Mouse (Mus musculus): ENCODE measurements at regions not wholly inside any gene's neighbourhood (a gene's known extent, or its start where the extent isn't known, plus 50 kb on each side); places are given as distances from the start of the nearest gene placed in this dataset.

DNA sequence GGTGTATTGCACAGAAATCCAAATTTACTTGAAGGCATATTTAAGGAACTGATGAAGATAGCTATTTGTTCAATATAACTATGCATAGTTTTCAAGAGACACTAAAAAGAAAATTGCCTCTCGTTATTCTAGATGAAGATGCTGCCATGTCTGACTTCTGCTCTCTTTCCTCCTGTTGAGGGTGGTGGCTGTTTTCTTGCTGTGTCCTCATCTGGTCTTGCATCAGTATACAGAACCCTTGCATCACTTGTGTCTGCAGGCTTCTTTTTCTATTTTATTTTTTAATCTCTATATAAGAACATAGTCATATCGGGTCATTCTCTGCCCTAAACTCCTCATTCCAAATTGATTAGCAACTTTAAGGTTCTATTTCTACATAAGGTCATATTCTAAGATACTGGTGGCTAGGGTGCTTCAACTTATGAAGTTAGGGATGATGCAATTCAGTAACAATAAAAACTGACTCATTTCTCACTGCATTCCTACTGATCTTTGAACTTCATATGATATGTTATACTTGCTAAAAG, 231.0 kb upstream of the Dph6 start:
- TF ChIP-seq CTCF (IDR thresholded peaks at IDR 0.05; ENCODE audit: borderline replicate concordance, control insufficient read depth, extremely low read depth, insufficient read depth, low read length, poor library complexity) (no peak), POLR2A (IDR thresholded peaks at IDR 0.05; ENCODE audit: control insufficient read depth, extremely low read depth, insufficient read depth, low read length, poor library complexity) (no peak)

Measured in thymus, adult 2 months (tissue).